Mouse (Mus musculus) adrenal gland, postnatal 4 days (tissue): ENCODE measurements at regions not wholly inside any gene's neighbourhood (a gene's known extent, or its start where the extent isn't known, plus 50 kb on each side); places are given as distances from the start of the nearest gene placed in this dataset.

Experiments
- DNase-seq, 2 experiments: peaks; one replicate each; pipeline ENCODE4 v3.0.0; 2021 to 2022; ENCODE audit warnings: low spot score in 2 of 2, mixed read lengths in 2 of 2

- no peak for DNase-seq
Measured at GRCm38 (mm10) chr14:106365624-106366118, 259.7 kb downstream of the Trim52 start.

- DNase-seq, result no peak
Measured at GRCm38 (mm10) chr14:106373451-106373850, 267.5 kb downstream of the Trim52 start.

- no peak for DNase-seq
Measured at GRCm38 (mm10) chr14:106379645-106380044, 273.6 kb downstream of the Trim52 start.

- DNase-seq, result no peak
Measured at GRCm38 (mm10) chr14:106387671-106388070, 281.7 kb downstream of the Trim52 start.

GRCm38 (mm10) chr14:106390546-106390945 is 284.5 kb downstream of the Trim52 start:
- no peak for DNase-seq

GRCm38 (mm10) chr14:106393978-106394377 is 288.0 kb downstream of the Trim52 start:
- DNase-seq, result no peak

- no peak for DNase-seq
Measured at GRCm38 (mm10) chr14:106412917-106413558, 307.0 kb downstream of the Trim52 start.

DNA sequence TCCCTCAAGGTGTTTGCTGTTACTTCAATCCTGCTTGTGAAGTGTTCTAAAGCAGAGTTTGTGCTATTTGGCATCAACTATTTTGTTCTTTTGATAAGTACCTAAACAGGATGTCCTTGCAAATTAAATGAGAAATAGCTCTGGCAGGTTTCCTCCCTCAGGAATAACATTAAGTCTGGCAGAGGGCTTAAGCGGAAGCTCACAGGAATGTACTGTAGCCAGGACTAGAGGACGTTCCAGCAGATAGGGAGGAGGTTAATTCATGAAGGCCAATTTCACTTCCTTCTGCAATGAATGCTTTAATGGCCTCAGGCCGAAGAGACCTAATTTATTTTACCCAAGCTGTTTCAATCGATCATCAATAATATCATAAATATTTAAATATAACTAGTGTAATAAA is 318.7 kb downstream of the Trim52 start:
- no peak for DNase-seq

GRCm38 (mm10) chr14:106428594-106428993 is 322.6 kb downstream of the Trim52 start:
- DNase-seq, result no peak

GRCm38 (mm10) chr14:106439282-106439681 is 333.3 kb downstream of the Trim52 start:
- peak in 1 of 2 experiments; percentile 32 for DNase-seq

DNA sequence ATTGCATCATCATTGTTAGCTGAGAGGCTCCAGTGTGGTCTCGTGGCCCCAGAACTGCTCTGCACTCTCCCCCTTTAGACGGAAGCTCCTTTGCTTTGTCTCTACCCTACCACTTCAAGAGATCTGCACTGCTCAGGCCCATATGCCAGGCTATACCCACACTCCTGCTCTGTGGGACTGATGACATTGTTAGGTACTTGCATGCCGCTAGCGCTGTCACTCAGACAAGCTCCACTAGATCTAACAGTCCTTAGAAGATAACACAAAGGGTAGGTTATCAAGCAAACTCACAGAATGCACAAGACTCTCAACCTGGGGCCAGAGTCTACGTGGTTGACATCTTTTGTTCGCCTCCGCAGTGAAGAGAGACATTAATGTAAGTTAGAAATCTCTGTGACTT is 383.1 kb downstream of the Trim52 start:
- DNase-seq, result no peak

GRCm38 (mm10) chr14:106491389-106491788 is 385.4 kb downstream of the Trim52 start:
- no peak for DNase-seq

- no peak for DNase-seq
Measured at GRCm38 (mm10) chr14:106500344-106501135, 394.5 kb downstream of the Trim52 start.

GRCm38 (mm10) chr14:106506921-106507320 is 400.9 kb downstream of the Trim52 start:
- DNase-seq, result no peak

DNA sequence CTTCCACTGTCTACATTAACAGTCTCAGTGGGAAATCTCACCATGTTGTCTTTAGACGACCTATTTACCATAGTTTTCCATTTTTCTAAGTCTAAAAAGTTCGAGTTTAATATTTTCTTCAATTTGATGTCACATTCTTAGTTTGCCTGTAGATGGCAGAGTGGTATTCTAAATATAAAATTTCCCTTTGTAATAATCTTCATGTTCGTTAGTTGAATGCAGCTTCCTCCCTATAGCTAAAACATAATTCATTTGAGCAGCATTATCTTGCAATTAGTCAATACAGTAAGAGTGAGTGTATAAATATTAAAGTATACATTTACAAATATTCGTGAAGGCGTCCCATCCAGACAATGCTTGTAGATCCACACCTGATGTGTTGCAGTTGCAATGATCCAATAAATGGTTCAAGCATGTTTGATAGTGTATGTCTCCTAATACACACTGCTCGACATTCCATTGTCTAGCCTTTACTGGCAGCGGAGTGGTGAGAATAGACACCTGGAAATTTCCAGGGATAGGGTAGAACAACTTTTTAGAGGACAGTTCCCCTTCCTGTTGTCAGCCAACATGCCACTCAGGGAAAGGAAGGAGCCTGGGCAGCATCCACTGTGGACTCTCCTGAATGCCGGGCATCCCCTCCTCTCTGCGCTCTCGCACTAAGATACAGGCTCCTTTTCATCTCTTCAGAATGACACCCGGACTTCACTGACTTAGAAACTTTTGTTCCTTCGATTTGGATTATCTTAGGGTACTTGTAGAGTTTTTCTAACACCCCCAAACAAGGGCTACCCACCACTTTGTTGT is 412.8 kb downstream of the Trim52 start:
- DNase-seq, result no peak

GRCm38 (mm10) chr14:106520808-106521207 is 414.8 kb downstream of the Trim52 start:
- DNase-seq, result no peak

GRCm38 (mm10) chr14:106550150-106550549 is 444.2 kb downstream of the Trim52 start:
- DNase-seq, result no peak

DNA sequence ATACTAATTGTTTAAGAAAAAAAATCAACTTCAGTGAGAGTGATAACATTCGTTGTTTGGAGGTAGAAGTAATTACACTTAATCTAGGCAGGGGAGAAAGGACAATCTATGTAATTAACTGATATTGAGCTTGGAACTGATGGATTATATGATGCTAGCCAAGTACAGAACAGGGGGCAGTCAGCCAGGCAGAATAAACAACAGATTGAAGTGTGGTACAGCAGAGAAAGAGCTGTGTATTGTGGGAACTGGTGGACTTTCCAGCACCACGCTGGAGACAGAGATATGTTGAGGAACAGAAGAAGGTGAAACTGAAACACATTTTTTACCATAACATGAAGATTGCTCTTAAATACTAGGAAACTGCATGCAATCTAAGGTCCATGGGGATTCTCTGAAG is 473.3 kb downstream of the Trim52 start:
- no peak for DNase-seq

GRCm38 (mm10) chr14:106581886-106582285 is 475.9 kb downstream of the Trim52 start:
- no peak for DNase-seq

GRCm38 (mm10) chr14:106593352-106593751 is 487.4 kb downstream of the Trim52 start:
- DNase-seq, result no peak

DNA sequence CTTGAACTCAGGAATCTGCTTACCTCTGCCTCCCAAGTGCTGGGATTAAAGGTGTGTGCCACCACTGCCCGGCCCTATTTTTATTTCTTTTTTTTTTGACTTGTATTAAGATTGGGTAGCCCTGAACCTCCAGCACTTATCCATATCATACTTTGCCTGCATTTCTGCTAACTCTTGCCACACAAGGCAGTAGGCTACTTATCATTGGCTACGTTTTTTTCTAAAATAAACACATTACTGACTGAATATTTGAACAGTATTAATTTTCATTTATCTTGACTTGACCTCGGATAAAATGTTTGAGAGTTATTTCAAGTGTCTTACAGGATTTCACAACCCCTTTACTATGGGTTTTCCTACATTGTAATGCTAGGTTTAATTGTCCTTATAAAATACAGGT is 488.0 kb downstream of the Trim52 start:
- DNase-seq, result no peak

DNA sequence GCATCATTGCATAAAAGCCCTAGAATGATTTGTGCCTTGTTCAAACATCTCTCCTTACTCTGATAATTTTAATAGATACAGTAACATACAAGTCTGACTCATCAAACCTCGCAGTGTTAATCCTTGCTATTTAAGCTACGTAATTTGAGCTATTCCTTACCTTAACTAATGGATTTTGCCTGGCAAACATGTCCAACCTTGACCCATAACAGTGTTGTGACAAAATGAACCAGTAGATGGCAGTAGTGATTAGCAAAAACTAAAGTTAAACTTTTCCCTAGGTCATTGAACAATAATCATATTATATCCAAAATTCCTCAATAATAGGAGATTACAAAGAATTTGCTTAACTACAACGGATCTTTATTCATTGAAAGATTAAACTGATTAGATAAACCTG is 501.0 kb downstream of the Trim52 start:
- no peak for DNase-seq
